Mouse (Mus musculus): ENCODE data around the gene Zfp219. TPM values are rescaled to one million over a fixed set of nuclear protein-coding genes. Genes with fewer than 3 reads are reported as not detected.

Gene Zfp219
- polyA plus RNA-seq, 1 experiment from 2014 or later = 11.9 TPM

- Histone ChIP-seq H3K4me3 (ENCODE audit: low read depth, low read length) (peak within 1 kb of the TSS; percentile 74), H3K27ac (ENCODE audit: low read depth, low read length) (peak within 1 kb of the TSS; percentile 96), H3K9ac (ENCODE audit: low read depth, low read length) (peak within 1 kb of the TSS; percentile 89), H3K9me3 (ENCODE audit: control insufficient read depth) (no peaks in the 10 kb centered on the region), H3K36me3 (ENCODE audit: control insufficient read depth, insufficient read depth) (no peaks in the 10 kb centered on the region), H3K4me2 (replicated peaks; ENCODE audit: low read depth) (peak within 1 kb of the TSS; percentile 86), H3K27me3 (replicated peaks; ENCODE audit: control insufficient read depth, insufficient read depth, low read length) (no peaks in the 10 kb centered on the region), H3K4me1 (replicated peaks; ENCODE audit: control insufficient read depth, insufficient read depth, low read length) (peaks cover 20% of the 10 kb centered on the region; the same call in 1 of the 2 replicates)
- no peak for TF ChIP-seq CTCF (IDR thresholded peaks at IDR 0.05; ENCODE audit: low read depth)
- WGBS = 10% methylated on average over 6 of the region's 6 CpGs
- ATAC-seq = no peak
These were observed 5.0 kb downstream of the Zfp219 start, which contains the start of gene Tmem253 for GRCm38 (mm10) chr14:52015445-52016100. Gene Tmem253, plus strand, starts transcription at chr14:52015658.

- H3K9me3 ChIP-seq (ENCODE audit: control insufficient read depth) = no peaks in the 10 kb centered on the region
- peaks cover 20% of the 10 kb centered on the region; the same call in 1 of the 2 replicates for H3K4me1 ChIP-seq (replicated peaks; ENCODE audit: control insufficient read depth, insufficient read depth, low read length)
- H3K27me3 ChIP-seq (replicated peaks; ENCODE audit: control insufficient read depth, insufficient read depth, low read length) = no peaks in the 10 kb centered on the region
- WGBS = 1% methylated on average over 23 of the region's 28 CpGs
- ATAC-seq = 0 out of 2 replicates have a peak, but pooled peaks have one; percentile 19
- H3K9ac ChIP-seq (ENCODE audit: low read depth, low read length) = peak overlapping the region; percentile 89
- peak overlapping the region; percentile 96 for H3K27ac ChIP-seq (ENCODE audit: low read depth, low read length)
- H3K36me3 ChIP-seq (ENCODE audit: control insufficient read depth, insufficient read depth) = no peaks in the 10 kb centered on the region
- no peak for TF ChIP-seq CTCF (IDR thresholded peaks at IDR 0.05; ENCODE audit: low read depth)
- H3K4me2 ChIP-seq (replicated peaks; ENCODE audit: low read depth) = peak overlapping the region; percentile 86
- H3K4me3 ChIP-seq (ENCODE audit: low read depth, low read length) = peak overlapping the region; percentile 74
These were observed 5.7 kb downstream of the Zfp219 start for GRCm38 (mm10) chr14:52014761-52015311.

- peak overlapping the region; percentile 96 for H3K27ac ChIP-seq (ENCODE audit: low read depth, low read length)
- H3K27me3 ChIP-seq (replicated peaks; ENCODE audit: control insufficient read depth, insufficient read depth, low read length) = no peaks in the 10 kb centered on the region
- peaks cover 2% of the 10 kb centered on the region; the same call in 1 of the 2 replicates for H3K36me3 ChIP-seq (ENCODE audit: control insufficient read depth, insufficient read depth)
- H3K4me2 ChIP-seq (replicated peaks; ENCODE audit: low read depth) = peak overlapping the region; percentile 86
- peak overlapping the region; percentile 89 for H3K9ac ChIP-seq (ENCODE audit: low read depth, low read length)
- TF ChIP-seq CTCF (IDR thresholded peaks at IDR 0.05; ENCODE audit: low read depth) = no peak
- H3K4me3 ChIP-seq (ENCODE audit: low read depth, low read length) = peak overlapping the region; percentile 74
- no peaks in the 10 kb centered on the region for H3K9me3 ChIP-seq (ENCODE audit: control insufficient read depth)
- 0 out of 2 replicates have a peak, but pooled peaks have one; percentile 2 for ATAC-seq
- H3K4me1 ChIP-seq (replicated peaks; ENCODE audit: control insufficient read depth, insufficient read depth, low read length) = peaks cover 20% of the 10 kb centered on the region; the same call in 1 of the 2 replicates
- 0% methylated on average over 4 of the region's 80 CpGs for WGBS
These were observed 6.2 kb downstream of the Zfp219 start for GRCm38 (mm10) chr14:52014271-52014760.

- no peaks in the 10 kb centered on the region for H3K27me3 ChIP-seq (replicated peaks; ENCODE audit: control insufficient read depth, insufficient read depth, low read length)
- peaks cover 20% of the 10 kb centered on the region; the same call in 1 of the 2 replicates for H3K4me1 ChIP-seq (replicated peaks; ENCODE audit: control insufficient read depth, insufficient read depth, low read length)
- peak overlapping the region; percentile 89 for H3K9ac ChIP-seq (ENCODE audit: low read depth, low read length)
- 4% methylated on average over 13 of the region's 24 CpGs for WGBS
- H3K27ac ChIP-seq (ENCODE audit: low read depth, low read length) = peak overlapping the region; percentile 96
- no peak for TF ChIP-seq CTCF (IDR thresholded peaks at IDR 0.05; ENCODE audit: low read depth)
- peak overlapping the region; percentile 74 for H3K4me3 ChIP-seq (ENCODE audit: low read depth, low read length)
- ATAC-seq = 0 out of 2 replicates have a peak, but pooled peaks have one; percentile 3
- peak overlapping the region; percentile 86 for H3K4me2 ChIP-seq (replicated peaks; ENCODE audit: low read depth)
- peaks cover 6% of the 10 kb centered on the region; the same call in 1 of the 2 replicates for H3K36me3 ChIP-seq (ENCODE audit: control insufficient read depth, insufficient read depth)
- H3K9me3 ChIP-seq (ENCODE audit: control insufficient read depth) = no peaks in the 10 kb centered on the region
These were observed 6.7 kb downstream of the Zfp219 start for GRCm38 (mm10) chr14:52013771-52014219.

GRCm38 (mm10) chr14:52013021-52013610 lies 7.4 kb downstream of the Zfp219 start:
- no peak overlapping the region for H3K27ac ChIP-seq (ENCODE audit: low read depth, low read length)
- TF ChIP-seq CTCF (IDR thresholded peaks at IDR 0.05; ENCODE audit: low read depth) = no peak
- H3K4me1 ChIP-seq (replicated peaks; ENCODE audit: control insufficient read depth, insufficient read depth, low read length) = peaks cover 20% of the 10 kb centered on the region; the same call in 1 of the 2 replicates
- H3K9me3 ChIP-seq (ENCODE audit: control insufficient read depth) = no peaks in the 10 kb centered on the region
- H3K27me3 ChIP-seq (replicated peaks; ENCODE audit: control insufficient read depth, insufficient read depth, low read length) = no peaks in the 10 kb centered on the region
- H3K4me3 ChIP-seq (ENCODE audit: low read depth, low read length) = no peak overlapping the region
- ATAC-seq = no peak
- H3K9ac ChIP-seq (ENCODE audit: low read depth, low read length) = no peak overlapping the region
- 69% methylated on average over 8 of the region's 8 CpGs for WGBS
- H3K36me3 ChIP-seq (ENCODE audit: control insufficient read depth, insufficient read depth) = peaks cover 12% of the 10 kb centered on the region; the same call in 1 of the 2 replicates
- H3K4me2 ChIP-seq (replicated peaks; ENCODE audit: low read depth) = peak overlapping the region; percentile 86; the same call in 1 of the 2 replicates

- no peak overlapping the region for H3K27ac ChIP-seq (ENCODE audit: low read depth, low read length)
- peaks cover 14% of the 10 kb centered on the region; the same call in 1 of the 2 replicates for H3K36me3 ChIP-seq (ENCODE audit: control insufficient read depth, insufficient read depth)
- no peak overlapping the region for H3K9ac ChIP-seq (ENCODE audit: low read depth, low read length)
- ATAC-seq = no peak
- WGBS = 85% methylated on average over 5 of the region's 5 CpGs
- no peaks in the 10 kb centered on the region for H3K27me3 ChIP-seq (replicated peaks; ENCODE audit: control insufficient read depth, insufficient read depth, low read length)
- H3K4me2 ChIP-seq (replicated peaks; ENCODE audit: low read depth) = no peak overlapping the region
- H3K4me1 ChIP-seq (replicated peaks; ENCODE audit: control insufficient read depth, insufficient read depth, low read length) = peaks cover 20% of the 10 kb centered on the region; the same call in 1 of the 2 replicates
- no peak for TF ChIP-seq CTCF (IDR thresholded peaks at IDR 0.05; ENCODE audit: low read depth)
- no peaks in the 10 kb centered on the region for H3K9me3 ChIP-seq (ENCODE audit: control insufficient read depth)
- no peak overlapping the region for H3K4me3 ChIP-seq (ENCODE audit: low read depth, low read length)
These were observed 8.0 kb downstream of the Zfp219 start for GRCm38 (mm10) chr14:52012553-52012952.

Data from intestine, postnatal 0 days (tissue).